Mouse (Mus musculus) kidney, adult 2 months (tissue): ENCODE measurements around the gene Spred2. TPM values are rescaled to one million over a fixed set of nuclear protein-coding genes. Genes with fewer than 3 reads are reported as not detected.

Experiments
- DNase-seq: peaks from one replicate; pipeline ENCODE4 v3.0.0; 2021
- H3K27ac ChIP-seq: fragments of 200-500 bp; 2 replicates; pipeline ENCODE4 v1.5.1; 2012; ENCODE audit warnings: low read depth, low read length, control low read depth, inconsistent platforms; ENCODE audit not compliant: insufficient read depth
- H3K27me3 ChIP-seq: fragments of 200-500 bp; replicated peaks from 2 replicates; pipeline ENCODE4 v1.6.1; 2012; ENCODE audit warnings: mild to moderate bottlenecking, moderate library complexity, low read length, inconsistent platforms; ENCODE audit not compliant: control insufficient read depth, insufficient read depth
- H3K36me3 ChIP-seq: fragments of 200-500 bp; 2 replicates; pipeline ENCODE4 v1.6.1; 2012; ENCODE audit warnings: mild to moderate bottlenecking, moderate library complexity, low read length, inconsistent platforms; ENCODE audit not compliant: control insufficient read depth, insufficient read depth
- H3K4me1 ChIP-seq: fragments of 200-500 bp; 2 replicates; pipeline ENCODE4 v1.6.1; 2011; ENCODE audit warnings: low read length; ENCODE audit not compliant: control insufficient read depth, insufficient read depth
- H3K4me3 ChIP-seq: fragments of 200-500 bp; 2 replicates; pipeline ENCODE4 v1.5.1; 2011; ENCODE audit warnings: mild to moderate bottlenecking, low read depth, low read length, control low read depth; ENCODE audit not compliant: insufficient read depth
- CTCF ChIP-seq: fragments of 200-500 bp; conservative IDR thresholded peaks from 2 replicates; pipeline ENCODE4 v1.5.1; 2011; ENCODE audit warnings: low read depth, mild to moderate bottlenecking, control low read depth, low read length, moderate library complexity, mixed read lengths; ENCODE audit not compliant: insufficient read depth, insufficient read length
- POLR2A ChIP-seq: fragments of 200-500 bp; IDR thresholded peaks from one replicate; pipeline ENCODE4 v1.6.1; 2011; ENCODE audit warnings: low read depth, low read length, control low read depth
- WGBS: fragments of 180-500 bp; shearing (Covaris S2); methylation state at CpG from one replicate; pipeline ENCODE4 v1.1.7; 2018; 5-methylcytosine and 5-hydroxymethylcytosine counted together
- polyA plus RNA-seq: library from polyadenylated mRNA; depleted of rRNA; stranded (reverse); fragments of >200 nt; gene quantifications from 2 replicates; pipeline ENCODE4 v1.2.3, GENCODE M21; 2012

Gene Spred2
- polyA plus RNA-seq, 1 experiment = 21.2 TPM

DNA sequence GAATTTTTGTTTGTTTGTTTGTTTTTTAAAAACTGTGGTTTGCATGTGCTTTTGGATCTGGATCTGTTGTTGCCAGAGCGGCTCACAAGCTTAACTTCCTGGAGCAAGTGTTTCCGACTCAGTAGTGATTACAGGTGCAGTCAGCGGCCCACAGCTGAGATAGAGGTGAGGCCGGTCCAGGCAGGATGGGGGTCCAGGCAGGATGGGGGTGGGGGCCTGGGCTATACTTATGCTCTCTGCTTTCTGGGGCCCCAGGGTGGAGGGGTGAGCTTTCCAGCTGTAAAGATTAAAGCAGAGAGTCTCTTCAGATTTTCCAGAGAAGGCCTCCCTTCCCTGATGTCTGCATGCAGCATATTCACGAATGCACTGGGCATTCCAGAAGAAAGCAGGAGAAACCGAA is 64.5 kb downstream of the Spred2 start:
- Histone ChIP-seq H3K4me1 (peaks cover 52% of the 10 kb centered on the region), H3K27ac (no peak overlapping the region), H3K4me3 (no peak overlapping the region)

DNA sequence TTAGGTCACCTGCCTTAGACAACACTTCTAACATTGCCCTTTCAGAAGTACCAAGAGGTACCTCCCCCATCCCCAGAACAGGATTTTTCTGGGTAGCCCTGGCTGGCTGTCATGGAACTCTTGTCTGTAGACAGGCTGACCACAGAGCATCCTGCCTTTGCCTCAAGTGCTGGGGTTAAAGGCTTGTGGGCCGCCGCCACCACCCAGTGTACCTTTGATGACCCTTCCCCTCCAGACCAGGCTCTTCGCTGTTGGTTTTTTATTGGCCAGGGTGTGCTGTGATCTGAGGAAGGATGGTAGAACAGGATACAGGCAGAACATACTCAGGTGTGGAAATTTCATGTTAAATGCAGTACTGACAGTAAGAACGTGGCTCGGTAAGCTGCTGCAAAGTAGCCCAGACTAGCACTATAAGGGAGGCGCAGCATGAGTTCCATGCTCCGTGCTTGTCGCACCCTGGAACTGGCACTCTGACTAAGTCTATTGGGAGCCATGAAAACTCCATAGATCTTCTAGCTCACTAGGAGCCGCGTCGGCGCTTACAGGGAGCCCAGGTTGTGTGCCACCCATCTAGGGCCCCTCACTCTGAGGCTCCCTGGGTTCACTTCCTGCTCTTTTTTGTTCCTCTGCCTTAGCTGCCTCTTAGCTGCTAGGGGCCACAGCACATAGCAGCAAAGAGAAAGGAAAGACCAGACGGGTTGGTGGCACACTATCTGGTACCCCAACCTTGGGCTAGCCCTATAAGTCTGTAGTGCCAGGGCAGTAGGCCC is 65.2 kb downstream of the Spred2 start:
- H3K4me3 ChIP-seq = no peak overlapping the region
- no peaks in the 10 kb centered on the region for H3K27me3 ChIP-seq
- H3K27ac ChIP-seq = no peak overlapping the region
- 90% methylated on average over 13 of the region's 13 CpGs for WGBS
- no peak for TF ChIP-seq CTCF
- no peak for TF ChIP-seq POLR2A
- no peaks in the 10 kb centered on the region for H3K36me3 ChIP-seq
- DNase-seq = no peak
- peaks cover 54% of the 10 kb centered on the region for H3K4me1 ChIP-seq

More for the DNA sequence above, 64.5 kb downstream of the Spred2 start:
- Histone ChIP-seq H3K27me3 (no peaks in the 10 kb centered on the region), H3K36me3 (no peaks in the 10 kb centered on the region)
- no peak for TF ChIP-seq CTCF
- no peak for TF ChIP-seq POLR2A
- WGBS = 59% methylated on average over 6 of the region's 6 CpGs
- no peak for DNase-seq

GRCm38 (mm10) chr11:19990731-19991130 is 66.6 kb downstream of the Spred2 start:
- DNase-seq = no peak
- no peak overlapping the region for H3K27ac ChIP-seq
- H3K4me3 ChIP-seq = no peak overlapping the region
- WGBS = 62% methylated on average over 2 of the region's 2 CpGs
- H3K4me1 ChIP-seq = peaks cover 55% of the 10 kb centered on the region
- no peaks in the 10 kb centered on the region for H3K27me3 ChIP-seq
- no peaks in the 10 kb centered on the region for H3K36me3 ChIP-seq
- TF ChIP-seq POLR2A = no peak
- no peak for TF ChIP-seq CTCF

DNA sequence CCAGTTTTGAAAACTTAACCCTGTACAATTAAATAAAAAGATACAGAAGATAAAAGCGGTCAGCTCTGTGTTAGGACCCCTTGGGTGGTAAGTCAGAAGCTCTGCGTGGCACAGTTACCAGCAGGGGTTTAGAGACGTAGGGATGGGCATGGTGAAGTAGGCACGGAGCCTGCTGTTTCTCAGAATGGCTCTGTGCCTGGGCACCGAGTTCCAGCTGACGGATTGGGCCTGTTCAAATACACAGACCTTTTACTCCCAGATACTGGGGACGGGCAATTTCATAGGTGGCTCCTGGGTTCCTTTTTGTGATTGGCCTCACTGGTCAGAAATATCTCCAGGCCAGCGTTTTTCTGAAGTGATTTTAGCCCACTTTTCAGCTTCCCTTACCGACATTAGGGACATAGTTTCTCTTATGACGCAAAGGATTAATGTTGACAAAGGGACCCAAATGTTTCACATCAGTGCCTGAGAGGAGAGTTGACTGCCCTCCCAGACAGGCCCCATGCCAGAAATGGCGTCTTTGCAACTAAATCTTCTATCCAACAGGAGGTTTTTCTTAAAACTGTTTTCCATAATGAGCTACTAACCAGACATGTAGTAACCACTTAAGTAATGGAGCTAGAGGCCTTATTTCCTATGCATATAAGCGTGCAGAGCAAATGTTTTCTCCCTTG is 67.3 kb downstream of the Spred2 start:
- Histone ChIP-seq H3K27me3 (no peaks in the 10 kb centered on the region), H3K4me3 (no peak overlapping the region), H3K36me3 (no peaks in the 10 kb centered on the region), H3K27ac (peak overlapping the region; percentile 61; the same call in 1 of the 2 replicates), H3K4me1 (peaks cover 51% of the 10 kb centered on the region)
- TF ChIP-seq CTCF (no peak), POLR2A (no peak)
- DNase-seq = peak; percentile 54
- WGBS = 53% methylated on average over 12 of the region's 12 CpGs

- H3K4me3 ChIP-seq = no peak overlapping the region
- H3K36me3 ChIP-seq = no peaks in the 10 kb centered on the region
- no peaks in the 10 kb centered on the region for H3K27me3 ChIP-seq
- WGBS = 47% methylated on average over 15 of the region's 15 CpGs
- peak overlapping the region; percentile 51 for H3K27ac ChIP-seq
- no peak for TF ChIP-seq CTCF
- no peak for TF ChIP-seq POLR2A
- H3K4me1 ChIP-seq = peaks cover 39% of the 10 kb centered on the region
- DNase-seq = peak; percentile 78
Measured at GRCm38 (mm10) chr11:19992341-19993281, 68.4 kb downstream of the Spred2 start.

- WGBS = 21% methylated on average over 1 of the region's 1 CpGs
- DNase-seq = peak; percentile 63
- no peak overlapping the region for H3K4me3 ChIP-seq
- peak overlapping the region; percentile 51; the same call in 1 of the 2 replicates for H3K27ac ChIP-seq
- peaks cover 33% of the 10 kb centered on the region for H3K4me1 ChIP-seq
- no peak for TF ChIP-seq CTCF
- no peak for TF ChIP-seq POLR2A
- no peaks in the 10 kb centered on the region for H3K36me3 ChIP-seq
- no peaks in the 10 kb centered on the region for H3K27me3 ChIP-seq
Measured at GRCm38 (mm10) chr11:19993753-19994152, 69.6 kb downstream of the Spred2 start.
